Mouse (Mus musculus): ENCODE results near the gene Phb2. TPM values are rescaled to one million over a fixed set of nuclear protein-coding genes. Genes with fewer than 3 reads are reported as not detected.
A peak's percentile ranks its signal among the peaks of the same experiment; 100 is the strongest.
"Not testable (repeated sequence)": the region's sequence is repeated elsewhere in the genome, so short reads cannot be mapped to it uniquely, and the experiment has no call there.

Gene Phb2
- polyA plus RNA-seq, 1 experiment, result 94.1 TPM

DNA sequence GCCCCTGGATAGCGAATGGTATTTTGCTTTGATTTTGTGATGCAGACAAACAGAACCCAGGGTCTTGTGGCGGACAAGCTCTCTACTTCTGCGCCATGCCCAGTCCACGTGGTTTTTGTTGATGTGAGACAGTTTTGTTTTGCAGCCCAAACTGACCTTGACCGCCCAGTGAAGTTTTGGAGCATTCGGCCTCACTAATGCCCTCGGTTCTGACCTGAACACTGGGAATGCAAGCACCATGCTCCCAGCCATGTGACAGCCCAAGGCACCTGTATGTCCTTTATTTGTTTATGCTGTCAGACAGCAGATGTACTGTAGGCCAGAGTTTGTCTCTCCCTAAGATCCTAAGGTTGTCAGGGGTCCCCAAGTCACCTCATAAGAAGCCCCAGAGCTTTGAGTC, 37.5 kb upstream of the Phb2 start:
- TF ChIP-seq POLR2A (IDR thresholded peaks at IDR 0.05; ENCODE audit: borderline replicate concordance, low read depth, low read length), result no peak
- TF ChIP-seq CTCF (IDR thresholded peaks at IDR 0.05; ENCODE audit: low read depth, low read length), result no peak
- Histone ChIP-seq H3K4me1 (ENCODE audit: control insufficient read depth, insufficient read depth, low read length) (peaks cover 22% of the 10 kb centered on the region), H3K4me3 (ENCODE audit: insufficient read depth, low read length) (no peak overlapping the region), H3K27ac (ENCODE audit: insufficient read depth, low read depth, low read length) (no peak overlapping the region)

DNA sequence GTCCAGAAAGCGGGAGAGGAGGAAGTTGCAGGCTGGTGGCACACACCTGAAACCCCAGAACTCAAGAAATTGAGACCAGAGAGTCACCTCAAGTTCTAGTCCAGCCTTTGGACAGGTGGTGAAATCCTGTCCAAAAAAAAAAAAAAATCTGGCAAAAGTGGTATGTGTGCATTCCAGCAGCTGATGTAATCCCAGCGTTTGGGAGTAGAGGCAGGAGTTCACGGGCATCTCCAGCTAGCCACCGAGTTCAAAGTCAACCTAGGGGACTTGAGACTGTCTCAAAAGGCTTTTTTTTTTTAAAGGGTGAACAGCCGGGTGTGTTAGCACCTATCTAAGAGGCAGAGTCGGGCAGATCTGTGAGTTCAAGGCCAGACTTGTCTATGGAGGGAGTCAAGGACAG, 36.0 kb upstream of the Phb2 start:
- no peak for TF ChIP-seq POLR2A (IDR thresholded peaks at IDR 0.05; ENCODE audit: borderline replicate concordance, low read depth, low read length)
- no peak for TF ChIP-seq CTCF (IDR thresholded peaks at IDR 0.05; ENCODE audit: low read depth, low read length)
- H3K4me1 ChIP-seq (ENCODE audit: control insufficient read depth, insufficient read depth, low read length), result peaks cover 11% of the 10 kb centered on the region
- no peak overlapping the region for H3K4me3 ChIP-seq (ENCODE audit: insufficient read depth, low read length)
- no peak overlapping the region for H3K27ac ChIP-seq (ENCODE audit: insufficient read depth, low read depth, low read length)

DNA sequence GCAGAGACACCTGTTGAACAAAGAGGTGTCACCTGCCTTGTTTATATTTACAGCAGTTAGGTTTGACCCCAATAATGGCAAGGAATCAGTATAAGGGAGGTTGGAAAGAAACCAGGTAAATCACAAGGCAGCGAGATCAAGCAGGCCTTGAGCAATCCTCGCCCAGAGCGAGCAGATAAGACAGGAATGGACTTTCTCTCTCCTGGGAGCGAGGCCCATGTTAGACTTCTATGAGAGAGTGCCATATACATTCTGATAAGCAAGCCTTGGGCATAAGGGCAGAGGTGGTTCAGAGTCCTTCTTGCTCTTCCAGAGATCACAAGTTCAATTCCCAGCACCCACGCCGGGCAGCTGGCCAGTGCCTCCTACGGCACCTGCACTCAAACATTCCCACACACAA, 33.4 kb upstream of the Phb2 start:
- Histone ChIP-seq H3K4me3 (ENCODE audit: insufficient read depth, low read length) (no peak overlapping the region), H3K27ac (ENCODE audit: insufficient read depth, low read depth, low read length) (no peak overlapping the region), H3K4me1 (ENCODE audit: control insufficient read depth, insufficient read depth, low read length) (peaks cover 16% of the 10 kb centered on the region)
- TF ChIP-seq CTCF (IDR thresholded peaks at IDR 0.05; ENCODE audit: low read depth, low read length) (no peak), POLR2A (IDR thresholded peaks at IDR 0.05; ENCODE audit: borderline replicate concordance, low read depth, low read length) (no peak)

DNA sequence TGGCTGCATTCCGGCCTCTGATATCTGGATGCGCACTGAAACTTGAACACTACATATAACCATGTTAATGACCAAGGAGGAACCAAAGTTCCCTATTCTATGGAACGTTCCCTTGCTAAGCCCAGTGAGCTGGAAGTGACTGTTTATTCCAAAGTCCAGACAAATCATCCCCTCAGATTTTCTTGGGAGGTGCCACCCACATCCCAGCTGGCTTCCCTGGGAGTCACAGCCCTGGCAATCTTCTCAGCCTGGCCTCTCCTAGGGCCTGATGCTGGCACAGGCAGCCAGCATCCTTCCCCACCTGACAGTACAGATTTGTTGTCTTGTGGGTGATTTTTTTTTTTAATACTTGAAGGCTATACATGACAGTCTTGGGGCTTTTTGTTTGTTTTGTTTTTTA, 32.6 kb upstream of the Phb2 start:
- H3K4me3 ChIP-seq (ENCODE audit: insufficient read depth, low read length), result no peak overlapping the region
- peaks cover 21% of the 10 kb centered on the region for H3K4me1 ChIP-seq (ENCODE audit: control insufficient read depth, insufficient read depth, low read length)
- TF ChIP-seq POLR2A (IDR thresholded peaks at IDR 0.05; ENCODE audit: borderline replicate concordance, low read depth, low read length) (no peak), CTCF (IDR thresholded peaks at IDR 0.05; ENCODE audit: low read depth, low read length) (no peak)
- H3K27ac ChIP-seq (ENCODE audit: insufficient read depth, low read depth, low read length), result no peak overlapping the region

DNA sequence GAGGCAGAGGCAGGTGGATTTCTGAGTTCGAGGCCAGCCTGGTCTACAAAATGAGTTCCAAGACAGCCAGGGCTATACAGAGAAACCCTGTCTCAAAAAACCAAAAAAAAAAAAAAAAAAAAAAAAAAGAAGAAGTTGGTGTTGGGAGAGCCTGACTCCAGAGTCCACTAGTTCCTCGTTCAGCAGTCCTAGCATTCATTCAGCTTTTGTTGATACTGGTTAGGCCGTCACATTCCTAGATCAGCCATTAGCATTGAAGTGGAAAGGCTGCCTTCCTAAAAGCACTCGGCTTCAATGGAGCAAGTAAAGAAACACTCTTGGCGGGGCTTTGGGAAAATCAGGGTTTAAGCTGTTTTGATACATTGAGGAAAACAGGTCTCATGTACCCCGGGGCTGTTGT, 29.8 kb upstream of the Phb2 start:
- peak overlapping the region; percentile 9; the same call in 1 of the 2 replicates for H3K27ac ChIP-seq (ENCODE audit: insufficient read depth, low read depth, low read length)
- H3K4me3 ChIP-seq (ENCODE audit: insufficient read depth, low read length), result not testable (repeated sequence)
- H3K4me1 ChIP-seq (ENCODE audit: control insufficient read depth, insufficient read depth, low read length), result peaks cover 36% of the 10 kb centered on the region

DNA sequence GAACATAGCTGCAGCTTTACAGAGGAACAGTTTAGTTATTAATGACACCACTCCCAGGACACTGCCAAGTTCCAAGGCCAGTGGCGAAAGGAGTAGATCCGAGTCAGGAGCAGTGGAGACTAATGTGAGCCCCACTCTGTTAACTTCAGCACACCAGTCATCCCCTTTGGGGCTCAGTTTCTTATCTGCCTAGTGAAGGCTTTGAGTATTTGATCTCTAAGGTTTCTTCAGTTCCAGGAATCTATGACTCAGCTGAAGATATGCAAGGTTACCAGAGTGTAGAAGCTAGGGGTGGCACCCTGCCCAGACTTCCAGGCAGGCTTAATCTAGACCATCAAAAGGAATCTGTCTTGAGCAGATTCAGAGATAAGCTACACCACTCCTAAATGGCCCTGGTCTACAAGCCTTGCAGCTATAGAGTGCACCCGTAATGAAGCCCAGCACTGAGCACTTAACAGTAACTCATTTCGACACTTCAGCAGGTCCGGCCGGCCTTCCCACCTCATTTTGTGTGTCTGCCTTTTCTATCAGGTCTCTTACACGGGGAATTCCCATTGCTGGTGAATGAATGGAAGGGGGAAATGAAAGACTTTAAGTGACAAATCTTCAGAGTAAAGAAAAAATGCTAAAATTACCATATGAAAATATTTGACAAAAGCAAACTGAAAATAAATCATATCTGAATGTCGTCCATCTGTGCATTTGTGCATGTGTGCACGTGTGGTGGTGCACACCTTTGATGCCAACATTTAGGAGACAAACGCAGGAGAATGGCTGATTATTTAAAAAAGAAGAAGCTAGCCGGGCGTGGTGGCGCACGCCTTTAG, 28.3 kb upstream of the Phb2 start:
- Histone ChIP-seq H3K27ac (ENCODE audit: insufficient read depth, low read depth, low read length) (no peak overlapping the region), H3K4me1 (ENCODE audit: control insufficient read depth, insufficient read depth, low read length) (peaks cover 48% of the 10 kb centered on the region), H3K4me3 (ENCODE audit: insufficient read depth, low read length) (no peak overlapping the region)
- TF ChIP-seq POLR2A (IDR thresholded peaks at IDR 0.05; ENCODE audit: borderline replicate concordance, low read depth, low read length) (no peak), CTCF (IDR thresholded peaks at IDR 0.05; ENCODE audit: low read depth, low read length) (no peak)

DNA sequence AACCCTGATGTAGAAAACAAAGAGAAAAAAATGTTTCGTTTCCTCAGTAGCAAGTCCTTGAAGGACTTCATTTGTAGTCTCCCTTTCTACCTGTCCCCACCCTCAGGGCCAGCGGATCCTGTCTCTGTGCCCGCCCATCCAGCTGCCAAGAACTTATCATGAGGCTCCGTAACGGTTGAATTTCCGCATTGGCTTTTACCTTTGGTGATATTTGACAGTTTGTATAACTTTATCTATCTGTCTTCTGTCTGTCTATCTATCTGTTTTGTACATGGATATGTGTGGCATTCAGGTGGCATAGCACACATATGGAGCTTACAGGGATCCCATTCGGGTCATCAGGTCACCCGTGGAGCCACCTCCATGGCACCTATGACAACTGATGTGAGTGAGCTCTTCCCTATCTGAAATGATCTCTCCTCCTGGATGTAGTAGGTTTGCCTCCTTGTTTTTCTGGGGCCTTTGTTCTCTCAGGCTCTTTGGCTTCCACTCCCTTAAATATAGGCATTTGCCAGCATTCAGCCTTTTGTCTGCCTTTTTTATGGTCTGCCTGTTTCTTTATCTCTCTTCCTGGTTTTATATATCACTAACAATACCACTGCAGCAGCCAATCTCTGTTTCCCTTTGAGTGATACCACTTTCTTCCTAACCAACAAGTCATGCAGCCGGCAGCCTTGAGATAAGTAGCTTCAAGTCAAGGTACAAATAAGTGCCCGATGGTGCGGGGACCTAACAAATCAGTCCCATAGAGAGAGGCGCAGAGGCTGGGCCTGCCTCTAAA, 26.3 kb upstream of the Phb2 start:
- TF ChIP-seq POLR2A (IDR thresholded peaks at IDR 0.05; ENCODE audit: borderline replicate concordance, low read depth, low read length) (no peak), CTCF (IDR thresholded peaks at IDR 0.05; ENCODE audit: low read depth, low read length) (no peak)
- Histone ChIP-seq H3K4me1 (ENCODE audit: control insufficient read depth, insufficient read depth, low read length) (peaks cover 58% of the 10 kb centered on the region), H3K4me3 (ENCODE audit: insufficient read depth, low read length) (no peak overlapping the region), H3K27ac (ENCODE audit: insufficient read depth, low read depth, low read length) (no peak overlapping the region)

DNA sequence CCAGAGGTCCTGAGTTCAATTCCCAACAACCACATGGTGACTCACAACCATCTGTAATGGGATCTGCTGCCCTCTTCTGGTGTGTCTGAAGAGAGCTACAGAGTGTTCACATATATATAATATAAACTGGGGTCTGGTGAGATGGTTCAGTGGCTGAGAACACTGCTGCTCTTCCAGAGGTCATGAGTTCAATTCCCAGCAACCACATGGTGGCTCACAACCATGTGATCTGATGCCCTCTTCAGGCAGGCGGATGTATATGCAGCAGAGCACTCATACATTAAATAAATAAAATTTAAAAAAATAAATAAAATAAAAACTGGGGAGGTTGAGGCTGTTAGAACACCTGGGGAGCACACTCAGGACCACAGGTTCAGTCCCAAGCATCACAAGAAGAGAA, 25.5 kb upstream of the Phb2 start:
- H3K4me3 ChIP-seq (ENCODE audit: insufficient read depth, low read length); H3K27ac ChIP-seq (ENCODE audit: insufficient read depth, low read depth, low read length): not testable (repeated sequence)
- peaks cover 58% of the 10 kb centered on the region for H3K4me1 ChIP-seq (ENCODE audit: control insufficient read depth, insufficient read depth, low read length)
- peak; percentile 23; the same call in 1 of the 2 replicates for TF ChIP-seq CTCF (IDR thresholded peaks at IDR 0.05; ENCODE audit: low read depth, low read length)

DNA sequence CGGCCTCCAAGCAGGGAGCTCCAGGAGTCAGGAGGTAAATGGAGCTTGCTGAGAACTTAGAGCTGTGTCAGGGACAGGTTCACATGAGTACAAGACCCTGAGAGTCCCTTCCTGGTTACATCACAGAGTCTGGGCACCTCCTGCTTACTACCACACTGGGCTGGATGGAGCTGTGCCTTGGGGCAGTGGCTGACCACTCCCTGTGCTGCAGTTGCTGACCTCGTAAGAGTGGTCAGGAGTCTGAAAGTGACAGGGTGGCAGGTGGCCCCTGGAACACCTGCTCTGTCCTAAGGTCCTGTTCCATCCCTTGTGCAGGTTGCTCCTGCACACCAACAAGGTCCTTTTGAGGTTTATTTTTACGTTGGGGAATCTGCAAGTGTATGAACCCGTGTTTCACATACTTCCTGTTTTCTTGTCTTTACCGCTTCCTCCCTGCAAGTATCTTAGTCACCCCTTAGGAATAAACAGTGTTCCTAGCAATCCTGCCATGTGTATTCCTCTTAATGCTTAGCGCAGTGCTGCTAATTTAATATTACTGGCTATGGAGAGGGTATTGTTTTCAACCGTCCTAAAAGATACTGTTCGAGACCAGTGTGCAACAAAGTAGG, 23.9 kb upstream of the Phb2 start:
- peak overlapping the region; percentile 50 for H3K4me3 ChIP-seq (ENCODE audit: insufficient read depth, low read length)
- TF ChIP-seq CTCF (IDR thresholded peaks at IDR 0.05; ENCODE audit: low read depth, low read length), result no peak
- TF ChIP-seq POLR2A (IDR thresholded peaks at IDR 0.05; ENCODE audit: borderline replicate concordance, low read depth, low read length), result no peak
- H3K27ac ChIP-seq (ENCODE audit: insufficient read depth, low read depth, low read length), result peak overlapping the region; percentile 93
- H3K4me1 ChIP-seq (ENCODE audit: control insufficient read depth, insufficient read depth, low read length), result peaks cover 53% of the 10 kb centered on the region

DNA sequence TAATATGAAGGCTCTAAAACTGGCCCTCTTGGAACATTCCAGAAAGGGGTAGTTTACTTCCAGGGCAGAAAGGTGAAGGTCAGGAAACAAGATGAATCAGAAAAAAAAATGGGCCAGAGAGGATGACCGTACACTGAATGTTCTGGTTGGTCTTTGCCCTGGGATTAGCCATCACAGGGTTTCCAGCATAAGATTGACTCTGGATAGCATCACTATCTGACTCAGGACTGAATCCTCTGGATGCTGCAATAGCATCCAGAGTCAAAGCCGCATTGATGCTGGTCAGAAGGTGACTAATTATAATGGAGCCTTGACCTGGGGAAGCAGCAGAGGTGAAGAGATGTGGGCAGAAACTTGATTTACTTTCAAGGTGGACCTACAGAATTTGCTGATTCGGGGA, 23.1 kb upstream of the Phb2 start:
- no peak overlapping the region for H3K4me3 ChIP-seq (ENCODE audit: insufficient read depth, low read length)
- TF ChIP-seq POLR2A (IDR thresholded peaks at IDR 0.05; ENCODE audit: borderline replicate concordance, low read depth, low read length), result no peak
- TF ChIP-seq CTCF (IDR thresholded peaks at IDR 0.05; ENCODE audit: low read depth, low read length), result no peak
- peak overlapping the region; percentile 93 for H3K27ac ChIP-seq (ENCODE audit: insufficient read depth, low read depth, low read length)
- H3K4me1 ChIP-seq (ENCODE audit: control insufficient read depth, insufficient read depth, low read length), result peaks cover 50% of the 10 kb centered on the region
